Mouse (Mus musculus) cortical plate, adult 2 months (tissue): ENCODE measurements around the gene Trp53rkb. TPM values are rescaled to one million over a fixed set of nuclear protein-coding genes. Genes with fewer than 3 reads are reported as not detected.
A peak's percentile ranks its signal among the peaks of the same experiment; 100 is the strongest.

ENCODE experiments used
- H3K27ac ChIP-seq: fragments of 200-500 bp; 2 replicates; pipeline ENCODE4 v1.5.1; 2012; ENCODE audit warnings: low read length, control low read depth, inconsistent platforms; ENCODE audit not compliant: insufficient read depth
- H3K4me1 ChIP-seq: fragments of 200-500 bp; 2 replicates; pipeline ENCODE4 v1.6.1; 2011; ENCODE audit warnings: low read length; ENCODE audit not compliant: control insufficient read depth, insufficient read depth
- H3K4me3 ChIP-seq: fragments of 200-500 bp; 2 replicates; pipeline ENCODE4 v1.5.1; 2011; ENCODE audit warnings: mild to moderate bottlenecking, low read length, control low read depth; ENCODE audit not compliant: insufficient read depth
- CTCF ChIP-seq: fragments of 200-500 bp; IDR thresholded peaks from 2 replicates; pipeline ENCODE4 v1.5.1; 2011; ENCODE audit warnings: mild to moderate bottlenecking, control low read depth, low read length; ENCODE audit not compliant: insufficient read depth; ENCODE audit errors: extremely low read depth
- POLR2A ChIP-seq: fragments of 200-500 bp; IDR thresholded peaks from 2 replicates; pipeline ENCODE4 v1.6.1; 2011; ENCODE audit warnings: mild to moderate bottlenecking, low read length, control low read depth; ENCODE audit not compliant: insufficient read depth; ENCODE audit errors: extremely low read depth
- polyA plus RNA-seq: library from polyadenylated mRNA; depleted of rRNA; stranded (reverse); fragments of >200 nt; gene quantifications from 2 replicates; pipeline ENCODE4 v1.2.3, GENCODE M21; 2012

Gene Trp53rkb
- polyA plus RNA-seq, 1 experiment, result 6.9 TPM

DNA sequence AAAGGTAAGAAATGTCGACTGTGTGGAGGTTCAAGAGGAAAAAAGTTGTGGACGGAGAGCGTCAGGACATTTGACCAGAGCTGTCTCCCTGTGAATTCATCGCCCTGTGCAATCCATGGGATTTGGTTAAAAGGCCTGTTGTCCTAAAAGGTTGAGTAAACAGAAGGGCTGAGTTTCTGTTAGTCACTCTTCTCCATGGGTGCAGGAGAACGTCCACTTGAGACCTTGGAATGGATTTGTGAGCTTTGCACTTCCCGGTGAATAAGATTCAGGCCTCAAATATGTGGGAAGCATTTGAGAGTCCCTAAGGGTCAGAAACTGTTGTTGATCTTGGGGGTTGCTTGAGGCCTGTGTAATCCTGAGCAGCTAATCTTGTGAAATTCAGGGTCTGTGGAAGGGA is 14.5 kb downstream of the Trp53rkb start:
- Histone ChIP-seq H3K4me3 (peak overlapping the region; percentile 97; the same call in 1 of the 2 replicates), H3K4me1 (peaks cover 5% of the 10 kb centered on the region), H3K27ac (no peak overlapping the region)
- TF ChIP-seq CTCF (no peak), POLR2A (no peak)

- no peak overlapping the region for H3K27ac ChIP-seq
- H3K4me3 ChIP-seq, result no peak overlapping the region
- peaks cover 5% of the 10 kb centered on the region for H3K4me1 ChIP-seq
- no peak for TF ChIP-seq CTCF
- TF ChIP-seq POLR2A, result no peak
Measured at GRCm38 (mm10) chr2:166809499-166809898, 17.2 kb downstream of the Trp53rkb start.

- no peak for TF ChIP-seq CTCF
- TF ChIP-seq POLR2A, result no peak
- Histone ChIP-seq H3K4me1 (peaks cover 5% of the 10 kb centered on the region), H3K4me3 (no peak overlapping the region), H3K27ac (no peak overlapping the region)
Measured at GRCm38 (mm10) chr2:166810821-166811220, 18.5 kb downstream of the Trp53rkb start.

- peak overlapping the region; percentile 36; the same call in 1 of the 2 replicates for H3K27ac ChIP-seq
- no peak for TF ChIP-seq POLR2A
- peaks cover 12% of the 10 kb centered on the region for H3K4me1 ChIP-seq
- H3K4me3 ChIP-seq, result no peak overlapping the region
Measured at GRCm38 (mm10) chr2:166818463-166819143, 26.3 kb downstream of the Trp53rkb start.

DNA sequence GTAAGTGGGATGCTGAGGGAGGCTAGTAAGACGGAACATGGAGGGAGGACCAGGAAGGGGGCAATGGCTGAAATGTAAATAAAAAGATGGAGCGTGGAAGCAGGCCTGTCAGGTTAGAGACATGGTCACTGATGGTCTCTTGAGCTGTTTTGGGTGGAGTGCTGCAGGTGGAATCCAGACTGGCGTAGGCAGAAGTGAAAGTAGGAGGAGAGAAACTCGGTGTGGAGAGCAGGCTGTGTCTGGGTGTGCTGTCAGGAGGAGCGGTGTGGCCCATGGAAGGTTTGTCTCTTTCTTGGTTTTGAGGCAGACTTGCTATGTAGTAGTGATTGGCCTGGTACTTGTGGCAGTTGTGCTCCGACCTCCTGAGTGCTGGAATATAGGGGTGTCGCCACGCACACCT is 27.5 kb downstream of the Trp53rkb start:
- Histone ChIP-seq H3K27ac (no peak overlapping the region), H3K4me1 (peaks cover 12% of the 10 kb centered on the region), H3K4me3 (no peak overlapping the region)
- TF ChIP-seq POLR2A (no peak), CTCF (no peak)

- Histone ChIP-seq H3K4me1 (peaks cover 12% of the 10 kb centered on the region), H3K4me3 (no peak overlapping the region), H3K27ac (no peak overlapping the region)
- no peak for TF ChIP-seq POLR2A
- TF ChIP-seq CTCF, result no peak
Measured at GRCm38 (mm10) chr2:166820844-166821243, 28.5 kb downstream of the Trp53rkb start.

DNA sequence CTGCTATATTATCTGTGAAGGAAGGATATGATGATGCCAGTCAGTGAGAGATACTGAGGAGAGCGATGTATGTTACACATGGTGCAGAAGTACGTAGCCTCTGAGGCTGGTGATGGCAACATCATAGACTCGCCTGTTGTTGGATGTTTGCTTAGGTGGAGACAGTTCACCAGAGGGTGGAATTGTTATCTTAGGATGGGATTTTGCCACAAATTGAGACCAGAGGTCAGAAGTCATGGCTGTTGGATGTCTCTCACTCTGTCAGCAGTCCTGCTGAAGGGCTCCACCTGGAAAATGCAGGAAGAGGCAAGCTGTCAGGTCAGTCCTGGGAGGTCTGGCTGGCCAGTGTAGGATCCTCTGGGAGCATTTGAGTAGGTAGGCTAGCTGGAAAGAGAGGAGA is 29.1 kb downstream of the Trp53rkb start:
- TF ChIP-seq POLR2A, result no peak
- H3K4me1 ChIP-seq, result peaks cover 12% of the 10 kb centered on the region
- no peak overlapping the region for H3K4me3 ChIP-seq
- no peak overlapping the region for H3K27ac ChIP-seq

- no peak overlapping the region for H3K27ac ChIP-seq
- H3K4me3 ChIP-seq, result no peak overlapping the region
- H3K4me1 ChIP-seq, result peaks cover 12% of the 10 kb centered on the region
- TF ChIP-seq POLR2A (no peak), CTCF (no peak)
Measured at GRCm38 (mm10) chr2:166822119-166822826, 29.9 kb downstream of the Trp53rkb start.

DNA sequence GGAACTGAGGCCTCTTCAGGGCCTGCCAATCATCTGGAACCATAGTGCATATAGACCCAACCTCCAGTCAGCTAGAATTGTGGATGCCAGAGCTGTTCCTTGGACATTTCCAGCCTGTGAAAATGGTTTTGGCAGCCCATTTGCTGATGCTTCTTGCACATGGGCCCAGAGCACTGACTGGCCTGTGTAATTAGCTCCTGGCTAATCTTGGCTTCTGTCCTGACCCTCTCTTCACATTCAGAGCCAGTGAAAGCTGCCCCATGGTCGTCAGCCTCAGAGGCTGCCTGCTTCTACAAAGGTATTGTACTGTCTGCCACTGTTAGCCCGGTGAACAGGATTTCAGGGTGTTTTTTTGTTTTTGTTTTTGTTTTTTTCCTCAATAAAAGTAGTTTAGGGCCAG is 30.6 kb downstream of the Trp53rkb start:
- Histone ChIP-seq H3K27ac (no peak overlapping the region), H3K4me3 (no peak overlapping the region), H3K4me1 (peaks cover 12% of the 10 kb centered on the region)
- TF ChIP-seq CTCF (no peak), POLR2A (no peak)

DNA sequence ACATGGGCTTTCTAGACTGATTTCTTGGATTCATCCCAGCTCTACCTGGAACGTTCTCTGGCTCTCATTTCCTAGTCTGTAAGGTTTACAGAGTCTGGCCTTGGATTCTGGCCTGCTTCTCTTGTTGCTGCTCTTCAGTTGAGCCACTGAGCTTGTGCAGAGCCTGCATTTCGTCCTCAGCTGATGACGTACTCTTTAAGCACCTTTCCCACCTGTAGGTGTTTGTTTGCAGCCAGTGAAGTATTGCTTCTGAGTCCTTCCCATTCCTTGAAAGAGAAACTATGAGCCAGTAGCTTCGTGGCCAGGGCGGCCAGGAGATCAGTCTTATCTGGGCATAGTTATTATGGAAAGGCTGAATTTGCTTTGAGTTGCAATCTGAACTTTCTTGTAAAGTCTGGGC is 32.1 kb downstream of the Trp53rkb start:
- TF ChIP-seq CTCF, result no peak
- Histone ChIP-seq H3K4me1 (peaks cover 10% of the 10 kb centered on the region), H3K4me3 (no peak overlapping the region), H3K27ac (no peak overlapping the region)
